9 mouse cellular contexts compared by ENCODE assay signal in genomic region chr12:31271361-31272011, GRCm38 (mm10). TPM values are rescaled to one million over a fixed set of nuclear protein-coding genes. Genes with fewer than 3 reads are reported as not detected.
DNase-seq lines count a peak whose midpoint lies in the region; ATAC-seq and TF ChIP-seq lines count a peak whose summit lies in the region.
"Had no signal": no experiment of that assay in that cellular context is flagged by ENCODE, and none has a peak within 500 bp of the region (broad histone marks: within the 10 kb centered on the region; RNA-seq: fewer than 3 reads in every experiment).

No protein-coding gene starts in this region.

- no peak for ATAC-seq in neural tube, embryonic 15.5 days (ENCODE audit: low FRiP score)
- peak; percentile 45; the same call in 1 of the 2 replicates for ATAC-seq in embryonic facial prominence, embryonic 14.5 days (ENCODE audit: low read depth)
- ATAC-seq in hindbrain, embryonic 16.5 days = no peak

- H3K4me1 ChIP-seq in neural tube, embryonic 15.5 days = peaks cover 11% of the 10 kb centered on the region
- H3K4me1 ChIP-seq in embryonic facial prominence, embryonic 14.5 days (ENCODE audit: control insufficient read depth, insufficient read depth, low read length) = peaks cover 62% of the 10 kb centered on the region
- H3K4me1 ChIP-seq in hindbrain, embryonic 16.5 days (ENCODE audit: control insufficient read depth, insufficient read depth, low read depth, low read length) = peaks cover 5% of the 10 kb centered on the region

- H3K79me2 ChIP-seq in myocyte (ENCODE audit: control insufficient read depth, insufficient read depth) = peaks cover 50% of the 10 kb centered on the region

- H3ac ChIP-seq in myocyte (ENCODE audit: control insufficient read depth, insufficient read length) = no peak overlapping the region

- TF ChIP-seq POLR2A in myocyte (IDR thresholded peaks at IDR 0.05; ENCODE audit: insufficient read length, low read depth) = no peak

- no peak overlapping the region for H3K9ac ChIP-seq in neural tube, embryonic 15.5 days (replicated peaks)
- 0 out of 2 replicates have a peak overlapping the region, but pooled peaks have one; percentile 17 for H3K9ac ChIP-seq in embryonic facial prominence, embryonic 14.5 days (ENCODE audit: low read depth, low read length)
- no peak overlapping the region for H3K9ac ChIP-seq in hindbrain, embryonic 16.5 days (ENCODE audit: low read depth, low read length)

- no peak overlapping the region for H3K4me2 ChIP-seq in neural tube, embryonic 15.5 days
- H3K4me2 ChIP-seq in embryonic facial prominence, embryonic 14.5 days (ENCODE audit: low read depth, low read length) = peak overlapping the region; percentile 46
- peak overlapping the region; percentile 81 for H3K4me2 ChIP-seq in myocyte (ENCODE audit: low read depth)
- H3K4me2 ChIP-seq in hindbrain, embryonic 16.5 days (ENCODE audit: low read length) = no peak overlapping the region

- peak; percentile 66 for DNase-seq in neural tube, embryonic 10.5 days (ENCODE audit: extremely low spot score, low spot score)
- DNase-seq in embryonic facial prominence, embryonic 14.5 days (ENCODE audit: low spot score) = peak; percentile 91
- peak; percentile 73 for DNase-seq in kidney, adult 9 months
- no peak for DNase-seq in layer of hippocampus, adult 9-10 months (ENCODE audit: low spot score)
- no peak for DNase-seq in frontal cortex, adult 2 months (ENCODE audit: extremely low spot score in 1 of 2, low spot score in 1 of 2)

- peaks cover 10% of the 10 kb centered on the region for H3K27me3 ChIP-seq in neural tube, embryonic 15.5 days (replicated peaks)
- no peaks in the 10 kb centered on the region for H3K27me3 ChIP-seq in embryonic facial prominence, embryonic 14.5 days (replicated peaks; ENCODE audit: control insufficient read depth, insufficient read depth, low read length)
- H3K27me3 ChIP-seq in myocyte (ENCODE audit: control insufficient read depth, insufficient read depth, insufficient read length) = no peaks in the 10 kb centered on the region
- peaks cover 8% of the 10 kb centered on the region; the same call in 1 of the 2 replicates for H3K27me3 ChIP-seq in hindbrain, embryonic 16.5 days (replicated peaks; ENCODE audit: control insufficient read depth, insufficient read depth, low read length)

- 53% methylated on average over 16 of the region's 16 CpGs for WGBS in neural tube, embryonic 15.5 days
- WGBS in embryonic facial prominence, embryonic 14.5 days = 15% methylated on average over 16 of the region's 16 CpGs
- WGBS in hindbrain, embryonic 16.5 days = 57% methylated on average over 16 of the region's 16 CpGs

- H3K4me3 ChIP-seq in neural tube, embryonic 15.5 days (replicated peaks) = no peak overlapping the region
- peak overlapping the region; percentile 13 for H3K4me3 ChIP-seq in embryonic facial prominence, embryonic 14.5 days (ENCODE audit: low read depth, low read length)
- peak overlapping the region; percentile 2 for H3K4me3 ChIP-seq in myocyte
- H3K4me3 ChIP-seq in hindbrain, embryonic 16.5 days (ENCODE audit: low read length) = no peak overlapping the region
- H3K4me3 ChIP-seq: megakaryocyte, embryonic 14.5 days had no signal

- no peaks in the 10 kb centered on the region for H3K36me3 ChIP-seq in neural tube, embryonic 15.5 days
- peaks cover 87% of the 10 kb centered on the region for H3K36me3 ChIP-seq in embryonic facial prominence, embryonic 14.5 days (ENCODE audit: control insufficient read depth, insufficient read depth, low read length)
- H3K36me3 ChIP-seq in myocyte (ENCODE audit: control insufficient read depth, insufficient read depth) = peaks cover 42% of the 10 kb centered on the region
- H3K36me3 ChIP-seq in hindbrain, embryonic 16.5 days (ENCODE audit: control insufficient read depth, insufficient read depth, low read length) = no peaks in the 10 kb centered on the region

- no peaks in the 10 kb centered on the region for H3K9me3 ChIP-seq in neural tube, embryonic 15.5 days (replicated peaks)
- H3K9me3 ChIP-seq in embryonic facial prominence, embryonic 14.5 days (ENCODE audit: control insufficient read depth, low read length) = no peaks in the 10 kb centered on the region
- H3K9me3 ChIP-seq in hindbrain, embryonic 16.5 days (ENCODE audit: control insufficient read depth, low read length) = no peaks in the 10 kb centered on the region

- H3K27ac ChIP-seq in neural tube, embryonic 15.5 days (replicated peaks) = no peak overlapping the region
- H3K27ac ChIP-seq in embryonic facial prominence, embryonic 14.5 days (replicated peaks; ENCODE audit: low read depth, low read length) = peak overlapping the region; percentile 69
- H3K27ac ChIP-seq in hindbrain, embryonic 16.5 days (ENCODE audit: low read depth, low read length) = no peak overlapping the region

TF ChIP-seq in myocyte, 11 proteins besides CTCF, POLR2A, EP300 and RAD21:
- no peak for TF ChIP-seq E2F4 (IDR thresholded peaks at IDR 0.05; ENCODE audit: insufficient read depth)
- peak; percentile 65; the same call in 1 of the 2 replicates for TF ChIP-seq CEBPB (IDR thresholded peaks at IDR 0.05; ENCODE audit: insufficient read depth, poor library complexity, severe bottlenecking)
- peak; percentile 36 for TF ChIP-seq TCF12 (IDR thresholded peaks at IDR 0.05; ENCODE audit: insufficient read depth, poor library complexity, severe bottlenecking)
TF ChIP-seq in myocyte: peak in this region for 2.

RNA-seq across cellular contexts. Expression of gene Lamb1, which starts 6.5 kb away (rescaled TPM):
- polyA plus RNA-seq in neural tube, embryonic 15.5 days (2015; fragmentation: Nextera tagmentation; extraction: Ambion mirVana) = 17.4 and 29.1 TPM in 2 replicates
- polyA plus RNA-seq in embryonic facial prominence, embryonic 14.5 days (2014; fragmentation: Nextera tagmentation; extraction: Ambion mirVana) = 84.2 and 93.9 TPM in 2 replicates
- 69.4 TPM for polyA plus RNA-seq in myocyte (2012; fragmentation: generic; extraction: Trizol)
- polyA plus RNA-seq in frontal cortex, adult 2 months (2012; rRNA removed) = 7.6 and 8.4 TPM in 2 replicates
- 16.9 and 23.7 TPM in 2 replicates for polyA plus RNA-seq in hindbrain, embryonic 16.5 days (2015; fragmentation: Nextera tagmentation; extraction: Ambion mirVana)

RNA-seq across cellular contexts. Expression of gene Gm6993, which starts 30.9 kb away (rescaled TPM):
- not detected in 2 replicates for polyA plus RNA-seq in neural tube, embryonic 15.5 days (2015; fragmentation: Nextera tagmentation; extraction: Ambion mirVana)
- polyA plus RNA-seq in embryonic facial prominence, embryonic 14.5 days (2014; fragmentation: Nextera tagmentation; extraction: Ambion mirVana) = not detected in 2 replicates
- not detected for polyA plus RNA-seq in myocyte (2012; fragmentation: generic; extraction: Trizol)
- not detected in 2 replicates for polyA plus RNA-seq in frontal cortex, adult 2 months (2012; rRNA removed)
- not detected in 2 replicates for polyA plus RNA-seq in hindbrain, embryonic 16.5 days (2015; fragmentation: Nextera tagmentation; extraction: Ambion mirVana)

Comparison
In these comparisons a context has a peak if more than half of its experiments do, and no peak if none do; other contexts are left out.
1. DNase-seq: peak in neural tube, embryonic 10.5 days (single experiment), embryonic facial prominence, embryonic 14.5 days (single experiment) and kidney, adult 9 months (single experiment); none in layer of hippocampus, adult 9-10 months (single experiment) and frontal cortex, adult 2 months (0 of 2).
2. H3K4me2 ChIP-seq: peak in embryonic facial prominence, embryonic 14.5 days (single experiment) and myocyte (single experiment); none in neural tube, embryonic 15.5 days (single experiment) and hindbrain, embryonic 16.5 days (single experiment).
3. H3K4me3 ChIP-seq: peak in embryonic facial prominence, embryonic 14.5 days (single experiment) and myocyte (single experiment); none in neural tube, embryonic 15.5 days (single experiment) and hindbrain, embryonic 16.5 days (single experiment).